Mouse (Mus musculus): ENCODE data around the gene Mapk8.

Mapk8 gene

DNA sequence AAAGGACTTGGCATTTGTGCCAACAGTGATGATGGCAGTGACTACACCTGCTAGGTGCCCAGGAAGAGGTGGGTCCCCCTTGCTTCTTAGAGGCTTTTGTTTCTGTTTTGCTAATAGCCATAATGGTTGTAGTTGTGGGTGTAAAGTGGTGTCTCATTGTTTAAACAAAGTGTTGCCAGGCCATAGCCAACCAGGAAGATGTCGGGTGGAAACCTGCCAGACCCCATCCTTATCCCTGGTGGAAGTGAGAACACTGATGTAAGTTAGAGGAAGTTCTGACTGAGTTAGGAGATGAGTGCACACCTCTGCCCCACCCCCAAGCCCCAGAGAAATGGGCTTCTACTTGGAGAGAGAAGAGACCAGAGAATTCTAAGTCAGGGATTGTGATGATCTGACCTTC, 98.8 kb downstream of the Mapk8 start:
- no peak for DNase-seq (ENCODE audit: low spot score)

DNA sequence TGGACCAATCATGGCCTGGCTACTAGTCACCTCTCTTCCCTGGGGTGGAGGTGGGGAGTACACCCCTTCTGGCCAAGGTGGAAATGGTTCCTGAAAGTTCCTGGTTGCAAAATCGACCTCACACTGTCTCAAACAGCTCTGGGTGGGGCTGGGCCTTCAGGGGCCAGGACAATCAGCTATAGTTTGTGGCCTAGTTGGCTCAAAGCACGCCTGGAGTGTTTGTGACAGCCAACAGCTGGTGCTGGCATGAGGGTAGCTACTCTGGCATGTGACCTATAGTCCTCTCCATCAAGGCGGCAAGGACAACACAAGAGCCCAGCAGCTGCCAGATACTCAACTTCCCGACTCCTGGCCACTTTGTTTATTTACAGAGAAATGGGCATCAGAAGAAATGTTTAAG, 99.2 kb downstream of the Mapk8 start:
- no peak for DNase-seq (ENCODE audit: low spot score)

DNA sequence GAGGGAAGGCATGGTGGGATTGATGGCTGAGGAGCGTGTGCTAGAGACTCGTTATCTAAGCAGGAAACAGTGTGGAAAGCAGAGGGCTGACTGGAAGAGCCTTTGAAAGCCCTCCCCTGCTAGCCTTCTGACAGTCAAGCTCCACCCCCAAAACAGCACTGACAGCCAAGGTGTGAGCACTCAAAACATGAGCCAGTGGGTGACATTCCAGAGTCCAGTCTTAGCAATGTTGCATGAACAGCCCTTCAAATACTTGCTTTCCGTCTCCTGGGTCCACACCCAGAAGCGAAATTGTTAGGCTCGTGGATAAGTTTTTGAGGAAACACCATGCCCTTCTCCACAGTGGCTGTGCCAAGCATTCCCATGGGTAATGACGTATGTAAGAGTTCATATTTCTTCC, 100.4 kb downstream of the Mapk8 start:
- DNase-seq (ENCODE audit: low spot score) = no peak

DNA sequence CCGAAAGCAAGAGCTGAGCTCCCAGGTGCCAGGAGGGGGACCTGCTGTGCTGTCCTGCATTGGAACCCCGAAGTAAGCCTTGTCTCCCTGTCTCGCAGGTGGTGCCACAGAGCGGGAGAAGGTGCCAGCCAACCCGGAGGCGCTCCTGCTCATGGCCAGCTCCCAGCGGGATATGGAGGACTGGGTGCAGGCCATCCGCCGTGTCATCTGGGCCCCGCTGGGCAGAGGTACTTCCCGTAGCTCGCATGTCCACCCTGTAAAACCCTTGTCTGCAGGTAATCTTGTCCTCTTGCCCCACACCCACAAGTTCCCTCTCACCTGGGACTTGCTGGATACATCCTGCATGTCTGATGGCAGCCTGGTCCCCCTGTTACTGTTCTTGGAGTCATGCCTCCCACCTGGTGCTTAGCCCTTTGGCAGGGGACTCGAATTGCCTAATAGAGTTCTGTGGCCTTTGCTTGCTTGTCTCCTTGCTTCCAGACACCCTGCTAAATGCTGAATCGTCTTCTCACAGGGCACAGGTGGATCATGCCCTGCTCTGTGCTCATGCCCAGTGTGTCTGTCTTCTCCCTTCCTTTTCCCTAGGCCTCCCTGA, 103.7 kb downstream of the Mapk8 start:
- no peak for DNase-seq (ENCODE audit: low spot score)

DNA sequence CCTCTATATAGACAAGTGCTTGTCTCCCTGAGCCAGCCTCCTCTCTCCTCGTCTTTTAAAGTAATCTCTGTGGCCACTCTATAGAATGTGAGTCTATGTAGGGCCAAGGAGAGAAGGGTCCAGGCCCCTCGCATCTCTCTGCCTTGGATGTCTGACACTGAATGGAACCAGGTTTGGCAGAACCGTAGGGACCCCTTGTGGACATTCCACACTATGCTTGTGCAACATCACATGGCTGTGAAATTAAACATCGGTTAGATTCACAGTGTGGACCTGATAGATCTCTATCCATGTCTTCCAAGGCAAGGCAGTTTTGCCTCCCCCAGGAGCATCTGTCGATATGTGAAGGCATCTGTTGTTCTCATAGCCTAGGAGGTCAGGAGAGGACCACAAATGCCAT, 108.3 kb downstream of the Mapk8 start:
- no peak for DNase-seq (ENCODE audit: low spot score)

DNA sequence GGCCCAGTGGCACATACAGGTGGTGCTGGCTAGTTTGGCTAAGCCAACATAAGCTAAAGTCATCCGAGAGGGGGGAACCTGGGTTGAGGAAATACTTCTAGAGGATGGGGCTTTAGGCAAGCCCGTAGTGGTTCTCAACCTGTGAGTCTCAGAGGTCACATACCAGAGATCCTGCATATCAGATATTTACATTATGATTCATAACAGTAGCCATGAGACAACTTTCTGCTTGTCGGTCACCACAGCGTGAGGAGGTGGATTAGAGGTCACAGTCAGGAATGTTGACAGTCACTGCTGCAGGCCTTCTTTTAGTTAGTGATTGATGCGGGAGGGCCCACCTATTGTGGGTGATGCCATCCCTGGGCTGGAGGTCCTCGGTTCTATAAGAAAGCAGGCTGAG, 111.2 kb downstream of the Mapk8 start:
- no peak for DNase-seq (ENCODE audit: low spot score)

DNA sequence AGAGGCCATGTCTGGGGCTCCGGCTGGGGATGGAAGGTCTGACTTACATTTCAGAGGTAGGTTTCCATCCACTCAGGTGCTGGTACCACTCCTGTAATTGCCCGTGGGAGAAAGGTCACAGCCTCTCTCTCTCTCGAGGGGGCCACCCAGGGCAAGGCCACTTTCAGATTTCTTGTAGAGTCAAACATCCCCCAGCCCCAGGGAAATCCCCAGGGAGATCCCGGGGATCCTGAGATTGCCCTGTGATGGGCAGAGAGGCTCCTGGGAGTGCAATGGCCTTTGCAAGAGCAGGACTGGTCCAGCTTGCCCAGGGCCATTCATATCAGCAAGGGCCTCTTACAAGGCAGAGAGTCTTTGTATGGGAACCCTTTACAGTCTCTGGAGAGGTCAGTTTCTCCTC, 112.6 kb downstream of the Mapk8 start:
- no peak for DNase-seq (ENCODE audit: low spot score)

DNA sequence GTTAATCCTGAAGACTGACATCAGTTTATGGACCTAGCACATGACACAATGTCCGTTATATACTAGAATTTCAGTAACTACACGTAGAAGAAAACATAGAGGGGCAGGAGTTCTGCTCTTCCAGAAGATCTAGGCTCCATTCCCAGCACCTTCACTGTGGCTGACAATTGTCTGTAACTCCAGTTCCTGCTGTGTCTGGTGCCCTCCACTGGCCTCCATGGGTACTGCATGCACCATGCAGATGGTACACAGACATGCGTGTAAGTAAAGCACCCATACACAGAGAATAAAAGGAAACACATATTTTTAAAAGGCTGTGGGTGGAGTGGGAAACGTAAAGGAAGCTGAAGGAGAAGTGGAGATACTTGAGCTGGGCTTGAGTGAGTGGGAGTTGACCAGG, 113.1 kb downstream of the Mapk8 start:
- DNase-seq (ENCODE audit: low spot score) = no peak

DNA sequence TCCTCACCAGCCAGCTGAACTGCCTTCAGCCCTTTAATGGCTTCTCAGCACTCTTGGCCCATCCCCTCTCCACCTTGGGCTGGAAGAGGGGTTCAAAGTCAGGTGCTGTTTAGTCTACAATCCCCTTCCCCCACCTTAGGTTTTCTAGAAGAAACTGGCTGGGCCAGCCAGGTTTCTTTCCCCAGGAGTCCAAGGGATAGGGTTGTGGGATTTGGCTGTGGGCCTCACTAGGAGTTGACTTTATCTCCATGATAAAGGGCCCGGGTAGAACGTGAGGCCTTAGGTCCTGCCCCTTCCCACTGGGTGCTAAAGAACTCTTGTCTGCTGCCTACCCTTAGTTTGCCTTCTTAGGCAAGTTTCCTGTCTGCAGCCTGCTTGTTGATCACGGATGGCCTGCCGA, 115.3 kb downstream of the Mapk8 start:
- DNase-seq (ENCODE audit: low spot score) = no peak

DNA sequence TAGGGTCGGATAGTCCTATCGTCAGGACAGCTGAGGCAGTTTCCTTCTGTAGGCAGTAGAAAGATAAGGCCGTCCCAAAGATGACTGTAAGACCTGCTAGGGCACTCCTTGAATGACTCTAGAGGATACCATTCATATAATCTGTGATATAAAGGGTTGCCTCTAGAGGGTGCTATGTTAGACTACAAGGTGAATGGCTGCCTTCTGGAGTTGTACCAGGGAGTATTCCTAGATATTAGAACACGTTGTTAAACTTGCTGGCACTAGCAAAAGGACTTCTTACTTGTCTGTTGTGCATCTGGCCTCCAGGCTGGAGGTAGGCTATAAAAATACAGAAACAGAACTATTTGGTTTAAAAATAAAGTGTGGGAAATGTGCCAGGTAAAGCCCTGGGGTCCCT, 116.0 kb downstream of the Mapk8 start:
- DNase-seq (ENCODE audit: low spot score) = no peak

DNA sequence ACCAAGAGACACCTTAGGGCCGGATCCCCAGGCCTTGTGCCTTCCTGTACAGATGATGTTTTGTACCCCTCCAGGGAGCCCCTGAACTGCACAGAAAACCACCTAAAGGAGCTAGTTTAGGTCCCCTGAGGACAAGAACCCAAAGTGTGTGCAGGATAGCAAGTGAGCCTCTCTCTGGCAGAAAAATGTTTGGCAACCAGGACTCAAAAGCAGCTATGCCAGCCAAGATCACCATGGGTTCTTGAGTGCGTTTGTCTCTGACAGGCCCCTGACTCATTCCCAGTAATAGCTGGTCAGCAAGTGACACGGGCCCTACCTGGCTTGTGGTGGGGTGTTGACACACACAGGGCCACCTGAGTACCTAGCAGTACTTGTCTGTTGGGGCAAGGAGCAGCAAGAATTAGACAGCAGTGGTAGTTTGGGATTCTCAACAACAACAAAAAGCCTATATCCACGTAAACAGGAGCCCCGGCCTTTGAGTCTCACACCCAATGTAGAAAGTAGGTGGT, 117.6 kb downstream of the Mapk8 start:
- no peak for DNase-seq (ENCODE audit: low spot score)

DNA sequence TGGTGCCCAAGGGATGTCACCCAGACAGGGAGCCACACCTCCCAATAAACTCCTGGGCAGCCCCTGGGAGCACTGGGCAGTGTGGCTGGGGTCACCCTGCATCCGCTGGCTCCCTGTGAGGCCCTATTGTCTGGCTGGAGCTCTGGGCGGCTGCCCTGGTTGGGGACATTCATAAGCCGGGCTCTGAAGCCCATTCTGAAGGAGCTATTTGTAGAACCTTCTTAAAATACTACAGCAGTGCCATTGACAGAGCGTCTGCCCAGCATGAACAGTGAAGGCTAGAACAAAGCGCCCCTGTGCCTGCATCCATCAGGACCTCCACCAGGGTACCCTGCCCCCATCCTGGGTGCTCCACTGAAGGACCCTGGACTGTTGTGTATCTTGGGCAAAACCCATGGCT, 118.6 kb downstream of the Mapk8 start:
- DNase-seq (ENCODE audit: low spot score) = no peak
